Mouse (Mus musculus): ENCODE data around the gene Uap1. TPM values are rescaled to one million over a fixed set of nuclear protein-coding genes. Genes with fewer than 3 reads are reported as not detected.
"Not testable (repeated sequence)": the region's sequence is repeated elsewhere in the genome, so short reads cannot be mapped to it uniquely, and the experiment has no call there.

Uap1 gene
- polyA plus RNA-seq, 1 experiment from 2014 or later, result 69.3 TPM

GRCm38 (mm10) chr1:170110516-170111332 is 64.0 kb downstream of the Uap1 start, which contains the start of gene Ddr2:
TSS of gene Ddr2 (minus strand) at chr1:170110762.
- Histone ChIP-seq H3K9me3 (no peaks in the 10 kb centered on the region), H3K9ac (peak within 1 kb of the TSS; percentile 85), H3K36me3 (no peaks in the 10 kb centered on the region), H3K4me3 (peak within 1 kb of the TSS; percentile 60), H3K4me1 (peaks cover 39% of the 10 kb centered on the region), H3K27ac (peak within 1 kb of the TSS; percentile 99), H3K27me3 (no peaks in the 10 kb centered on the region), H3K4me2 (peak within 1 kb of the TSS; percentile 80)
- ATAC-seq (ENCODE audit: insufficient number of reproducible peaks, insufficient read depth, low FRiP score, low TSS enrichment, low read depth), result peak; percentile 84
- 21% methylated on average over 17 of the region's 17 CpGs for WGBS

GRCm38 (mm10) chr1:170109776-170110515 is 64.8 kb downstream of the Uap1 start:
- Histone ChIP-seq H3K27me3 (no peaks in the 10 kb centered on the region), H3K4me2 (peak overlapping the region; percentile 80), H3K9ac (peak overlapping the region; percentile 85), H3K4me3 (peak overlapping the region; percentile 60), H3K36me3 (no peaks in the 10 kb centered on the region), H3K27ac (peak overlapping the region; percentile 99), H3K4me1 (peaks cover 41% of the 10 kb centered on the region), H3K9me3 (no peaks in the 10 kb centered on the region)
- WGBS, result 26% methylated on average over 19 of the region's 19 CpGs
- peak; percentile 44 for ATAC-seq (ENCODE audit: insufficient number of reproducible peaks, insufficient read depth, low FRiP score, low TSS enrichment, low read depth)

- ATAC-seq (ENCODE audit: insufficient number of reproducible peaks, insufficient read depth, low FRiP score, low TSS enrichment, low read depth); H3K27me3 ChIP-seq: not testable (repeated sequence)
- WGBS, result 87% methylated on average over 6 of the region's 6 CpGs
Observed at GRCm38 (mm10) chr1:170102814-170103213, 71.9 kb downstream of the Uap1 start.

More at GRCm38 (mm10) chr1:170102814-170103213, 71.9 kb downstream of the Uap1 start:
- not testable (repeated sequence) for H3K9ac ChIP-seq, H3K4me3 ChIP-seq, H3K36me3 ChIP-seq, H3K4me2 ChIP-seq, H3K27ac ChIP-seq, H3K9me3 ChIP-seq
- peaks cover 14% of the 10 kb centered on the region for H3K4me1 ChIP-seq

Other genes starting within 250 kb of the Uap1 start
- gene Ccdc190, start 246.3 kb downstream of the Uap1 start, polyA plus RNA-seq (2015; fragmentation: Nextera tagmentation; extraction: Ambion mirVana), result 0.72 TPM in 1 of 2 replicates, not detected in the other
- gene Hsd17b7, start 205.7 kb downstream of the Uap1 start, polyA plus RNA-seq (2015; fragmentation: Nextera tagmentation; extraction: Ambion mirVana), result 18.4 and 20.0 TPM in 2 replicates
- gene Ddr2, start 64.2 kb downstream of the Uap1 start, polyA plus RNA-seq (2015; fragmentation: Nextera tagmentation; extraction: Ambion mirVana), result 103 and 115 TPM in 2 replicates
- 5.1 and 7.4 TPM in 2 replicates for gene Uhmk1, start 40.4 kb upstream of the Uap1 start, polyA plus RNA-seq (2015; fragmentation: Nextera tagmentation; extraction: Ambion mirVana)
- gene Sh2d1b2, start 57.8 kb upstream of the Uap1 start, polyA plus RNA-seq (2015; fragmentation: Nextera tagmentation; extraction: Ambion mirVana), result not detected in 2 replicates
- gene Sh2d1b1, start 102.4 kb upstream of the Uap1 start, polyA plus RNA-seq (2015; fragmentation: Nextera tagmentation; extraction: Ambion mirVana), result not detected in 2 replicates
- 2.4 and 2.6 TPM in 2 replicates for gene Gm7694, start 131.4 kb upstream of the Uap1 start, polyA plus RNA-seq (2015; fragmentation: Nextera tagmentation; extraction: Ambion mirVana)
- 0.46 and 1.2 TPM in 2 replicates for gene Spata46, start 133.8 kb upstream of the Uap1 start, polyA plus RNA-seq (2015; fragmentation: Nextera tagmentation; extraction: Ambion mirVana)